Mouse (Mus musculus) thymus, adult 2 months (tissue): Measurements from ENCODE around the gene Bcas3. TPM values are rescaled to one million over a fixed set of nuclear protein-coding genes. Genes with fewer than 3 reads are reported as not detected.

Source experiments
- DNase-seq: peaks from one replicate; pipeline ENCODE4 v3.0.0; 2021
- H3K27ac ChIP-seq: fragments of 200-500 bp; 2 replicates; pipeline ENCODE4 v1.5.1; 2012; ENCODE audit warnings: low read length, control low read depth; ENCODE audit not compliant: control insufficient read depth, insufficient read depth
- H3K27me3 ChIP-seq: fragments of 200-500 bp; 2 replicates; pipeline ENCODE4 v1.6.1; 2012; ENCODE audit warnings: mild to moderate bottlenecking, low read length, moderate library complexity, mixed read lengths; ENCODE audit not compliant: control insufficient read depth, insufficient read depth
- H3K36me3 ChIP-seq: fragments of 200-500 bp; 2 replicates; pipeline ENCODE4 v1.6.1; 2012; ENCODE audit warnings: mild to moderate bottlenecking, low read length, moderate library complexity; ENCODE audit not compliant: control insufficient read depth, insufficient read depth
- H3K4me1 ChIP-seq: fragments of 200-500 bp; replicated peaks from 2 replicates; pipeline ENCODE4 v1.6.1; 2012; ENCODE audit warnings: low read length; ENCODE audit not compliant: control insufficient read depth, insufficient read depth
- H3K4me3 ChIP-seq: fragments of 200-500 bp; 2 replicates; pipeline ENCODE4 v1.5.1; 2012; ENCODE audit warnings: mild to moderate bottlenecking, low read length, control low read depth, moderate library complexity; ENCODE audit not compliant: control insufficient read depth, insufficient read depth
- CTCF ChIP-seq: fragments of 200-500 bp; IDR thresholded peaks from 2 replicates; pipeline ENCODE4 v1.5.1; 2012; ENCODE audit warnings: mild to moderate bottlenecking, control low read depth, low read length, moderate library complexity, borderline replicate concordance; ENCODE audit not compliant: control insufficient read depth, poor library complexity, insufficient read depth; ENCODE audit errors: extremely low read depth
- POLR2A ChIP-seq: fragments of 200-500 bp; IDR thresholded peaks from 2 replicates; pipeline ENCODE4 v1.6.1; 2012; ENCODE audit warnings: mild to moderate bottlenecking, low read length, control low read depth, moderate library complexity; ENCODE audit not compliant: control insufficient read depth, poor library complexity, insufficient read depth; ENCODE audit errors: extremely low read depth
- WGBS: fragments of 180-500 bp; shearing (Covaris S2); methylation state at CpG from one replicate; pipeline ENCODE4 v1.1.7; 2018; 5-methylcytosine and 5-hydroxymethylcytosine counted together
- polyA plus RNA-seq: library from polyadenylated mRNA; depleted of rRNA; stranded (reverse); fragments of >200 nt; gene quantifications from 2 replicates; pipeline ENCODE4 v1.2.3, GENCODE M21; 2012

Gene Bcas3
- polyA plus RNA-seq, 1 experiment = 42.5 TPM

- Histone ChIP-seq H3K27ac (no peak overlapping the region), H3K27me3 (peaks cover 33% of the 10 kb centered on the region), H3K4me3 (peak overlapping the region; percentile 43), H3K36me3 (no peaks in the 10 kb centered on the region), H3K4me1 (peaks cover 7% of the 10 kb centered on the region; the same call in 1 of the 2 replicates)
- DNase-seq = peak; percentile 74
- TF ChIP-seq POLR2A (no peak), CTCF (0 out of 2 replicates have a peak, but pooled peaks have one; percentile 20)
- 3% methylated on average over 54 of the region's 54 CpGs for WGBS
Measured at GRCm38 (mm10) chr11:85844144-85844965, 491.4 kb downstream of the Bcas3 start.

DNA sequence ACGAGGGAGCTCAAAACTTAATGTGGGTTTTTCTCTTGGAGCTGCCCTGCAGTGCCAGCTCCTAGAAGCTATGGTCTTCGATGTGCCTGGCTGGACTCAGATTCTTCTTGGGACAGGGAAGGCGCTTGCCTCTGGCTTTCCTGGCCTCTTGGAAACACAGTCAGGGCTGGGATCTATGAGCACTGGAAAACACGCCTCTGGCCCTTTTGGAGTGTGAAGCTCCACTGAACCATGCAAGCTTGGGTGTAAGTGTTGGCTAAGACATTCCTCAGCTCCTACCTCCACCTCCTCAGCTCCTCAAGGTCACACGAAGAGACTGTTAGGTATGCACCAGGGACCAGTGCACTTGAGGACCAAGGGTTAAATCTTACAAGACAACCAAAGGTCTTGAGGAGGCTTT, 492.0 kb downstream of the Bcas3 start:
- WGBS = 49% methylated on average over 5 of the region's 5 CpGs
- H3K4me3 ChIP-seq = no peak overlapping the region

DNA sequence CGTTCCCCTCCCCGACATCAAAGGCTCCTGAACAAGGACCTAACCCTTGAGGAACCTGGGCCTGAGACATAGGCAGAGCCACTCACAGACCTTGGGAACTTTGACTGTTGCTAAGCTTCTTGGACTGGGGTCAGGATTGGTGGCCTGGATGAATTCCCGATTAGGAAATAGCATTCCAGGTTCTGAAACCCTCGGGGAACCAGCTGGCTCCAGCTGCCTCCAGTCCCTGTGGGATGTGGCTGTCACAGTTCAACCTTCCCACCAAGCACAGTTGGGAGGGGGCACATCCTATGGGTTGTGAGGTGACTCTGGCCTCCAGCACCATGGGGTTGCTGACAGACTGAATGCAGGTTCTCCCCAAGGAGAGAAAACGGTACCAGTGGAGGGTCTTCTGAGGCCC, 493.0 kb downstream of the Bcas3 start:
- Histone ChIP-seq H3K4me1 (peaks cover 7% of the 10 kb centered on the region; the same call in 1 of the 2 replicates), H3K36me3 (no peaks in the 10 kb centered on the region), H3K27ac (no peak overlapping the region), H3K4me3 (no peak overlapping the region), H3K27me3 (peaks cover 20% of the 10 kb centered on the region)
- 65% methylated on average over 5 of the region's 5 CpGs for WGBS
- TF ChIP-seq CTCF (no peak), POLR2A (no peak)
- DNase-seq = no peak

More for the DNA sequence above, 492.0 kb downstream of the Bcas3 start:
- no peak for DNase-seq
- Histone ChIP-seq H3K4me1 (peaks cover 7% of the 10 kb centered on the region; the same call in 1 of the 2 replicates), H3K36me3 (no peaks in the 10 kb centered on the region), H3K27me3 (peaks cover 29% of the 10 kb centered on the region), H3K27ac (no peak overlapping the region)
- no peak for TF ChIP-seq CTCF
- TF ChIP-seq POLR2A = no peak

DNA sequence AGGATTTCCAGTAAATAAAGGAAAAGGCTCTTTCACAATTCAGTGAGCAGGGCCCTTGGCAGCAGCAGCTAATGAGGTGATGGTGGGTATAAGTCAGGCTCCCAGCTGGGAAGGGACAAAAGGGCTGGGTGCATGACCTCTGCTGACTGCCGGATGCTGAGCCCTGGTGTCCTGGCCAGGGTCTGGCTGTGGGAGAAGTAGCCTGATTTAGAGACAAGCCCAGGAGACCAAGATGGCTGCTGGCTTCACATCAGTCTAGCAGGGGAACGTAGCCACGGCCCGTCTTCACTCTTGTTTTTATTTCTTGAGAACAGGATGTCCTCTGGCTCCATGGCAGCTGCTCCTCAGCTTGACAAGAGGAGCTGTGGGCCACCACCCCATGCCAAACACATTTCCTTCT, 493.5 kb downstream of the Bcas3 start:
- peaks cover 15% of the 10 kb centered on the region for H3K27me3 ChIP-seq
- peaks cover 7% of the 10 kb centered on the region; the same call in 1 of the 2 replicates for H3K4me1 ChIP-seq
- no peak overlapping the region for H3K4me3 ChIP-seq
- no peak overlapping the region for H3K27ac ChIP-seq
- DNase-seq = no peak
- TF ChIP-seq CTCF = no peak
- TF ChIP-seq POLR2A = no peak
- 55% methylated on average over 4 of the region's 4 CpGs for WGBS
- no peaks in the 10 kb centered on the region for H3K36me3 ChIP-seq

- peak; percentile 51 for DNase-seq
- Histone ChIP-seq H3K4me1 (no peaks in the 10 kb centered on the region; the same call in 1 of the 2 replicates), H3K36me3 (no peaks in the 10 kb centered on the region), H3K27ac (no peak overlapping the region), H3K4me3 (no peak overlapping the region), H3K27me3 (peaks cover 2% of the 10 kb centered on the region; the same call in 1 of the 2 replicates)
- 12% methylated on average over 21 of the region's 21 CpGs for WGBS
- TF ChIP-seq POLR2A (no peak), CTCF (0 out of 2 replicates have a peak, but pooled peaks have one; percentile 44)
Measured at GRCm38 (mm10) chr11:85849037-85849436, 496.1 kb downstream of the Bcas3 start.

GRCm38 (mm10) chr11:85850233-85850632, 497.3 kb downstream of the Bcas3 start, which contains the start of gene Gm11444:
TSS of gene Gm11444 (minus strand) at chr11:85850333.
- WGBS = 93% methylated on average over 6 of the region's 6 CpGs
- Histone ChIP-seq H3K36me3 (no peaks in the 10 kb centered on the region), H3K4me3 (no peak within 1 kb of the TSS), H3K27me3 (no peaks in the 10 kb centered on the region; the same call in 1 of the 2 replicates), H3K27ac (no peak within 1 kb of the TSS), H3K4me1 (no peaks in the 10 kb centered on the region)
- DNase-seq = no peak
- TF ChIP-seq POLR2A = no peak
- no peak for TF ChIP-seq CTCF

DNA sequence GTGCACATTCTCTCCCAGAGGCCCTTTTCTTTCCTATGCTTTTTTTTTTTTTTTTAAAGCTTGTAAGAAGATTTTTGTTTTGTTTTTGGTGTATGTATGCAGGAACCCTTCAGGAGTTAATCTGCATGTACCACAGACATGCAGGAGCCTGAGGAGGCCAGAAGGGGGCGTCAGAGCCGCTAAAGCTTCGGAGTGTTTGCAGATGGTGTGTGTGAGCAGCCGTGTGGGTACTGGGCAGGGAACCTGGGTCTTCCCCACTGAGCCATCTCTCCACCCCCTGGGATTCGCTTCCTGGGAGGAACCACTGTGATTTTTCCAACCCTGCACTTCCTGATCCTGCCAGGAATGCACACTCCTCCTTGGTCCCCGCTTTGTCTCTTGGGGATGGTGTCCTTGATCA, 497.8 kb downstream of the Bcas3 start:
- Histone ChIP-seq H3K27ac (no peak overlapping the region), H3K36me3 (no peaks in the 10 kb centered on the region), H3K4me1 (no peaks in the 10 kb centered on the region), H3K4me3 (no peak overlapping the region), H3K27me3 (no peaks in the 10 kb centered on the region; the same call in 1 of the 2 replicates)
- no peak for TF ChIP-seq POLR2A
- no peak for TF ChIP-seq CTCF
- DNase-seq = no peak
- WGBS = 68% methylated on average over 6 of the region's 6 CpGs
